Mouse (Mus musculus) yolk sac, embryonic 10.5 days (tissue): ENCODE data around the gene Chchd6.

ENCODE experiments used
- DNase-seq: peaks from one replicate; pipeline ENCODE4 v3.0.0-alpha.2; 2017; ENCODE audit warnings: low spot score

The Chchd6 gene

GRCm38 (mm10) chr6:89595018-89595776, at the start of gene Chchd6:
Gene Chchd6 (minus strand): TSS chr6:89595652.
- peak; percentile 91 for DNase-seq

GRCm38 (mm10) chr6:89644271-89645075, 49.0 kb upstream of the Chchd6 start:
- DNase-seq = peak; percentile 96

GRCm38 (mm10) chr6:89643798-89644270, 48.4 kb upstream of the Chchd6 start, which contains the start of gene Txnrd3:
Gene Txnrd3 (plus strand): TSS chr6:89643988.
- DNase-seq = peak; percentile 86

- no peak for DNase-seq
Measured at GRCm38 (mm10) chr6:89639025-89639424, 43.6 kb upstream of the Chchd6 start.

GRCm38 (mm10) chr6:89637977-89638376, 42.5 kb upstream of the Chchd6 start:
- no peak for DNase-seq

GRCm38 (mm10) chr6:89634400-89634799, 38.9 kb upstream of the Chchd6 start:
- no peak for DNase-seq

GRCm38 (mm10) chr6:89633115-89633514, 37.7 kb upstream of the Chchd6 start:
- no peak for DNase-seq

- DNase-seq = peak; percentile 52
Measured at GRCm38 (mm10) chr6:89631809-89632562, 36.5 kb upstream of the Chchd6 start.

- no peak for DNase-seq
Measured at GRCm38 (mm10) chr6:89628045-89628785, 32.8 kb upstream of the Chchd6 start.

- no peak for DNase-seq
Measured at GRCm38 (mm10) chr6:89622647-89623046, 27.2 kb upstream of the Chchd6 start.

GRCm38 (mm10) chr6:89615373-89615755, 19.9 kb upstream of the Chchd6 start:
- no peak for DNase-seq

GRCm38 (mm10) chr6:89614596-89615372, 19.3 kb upstream of the Chchd6 start:
- DNase-seq = peak; percentile 33

- DNase-seq = no peak
Measured at GRCm38 (mm10) chr6:89614107-89614471, 18.6 kb upstream of the Chchd6 start.

- no peak for DNase-seq
Measured at GRCm38 (mm10) chr6:89613336-89614106, 18.1 kb upstream of the Chchd6 start.

GRCm38 (mm10) chr6:89607999-89608398, 12.5 kb upstream of the Chchd6 start:
- no peak for DNase-seq

- no peak for DNase-seq
Measured at GRCm38 (mm10) chr6:89606096-89606495, 10.6 kb upstream of the Chchd6 start.

GRCm38 (mm10) chr6:89596510-89596909, 1.1 kb upstream of the Chchd6 start:
- DNase-seq = no peak

- no peak for DNase-seq
Measured at GRCm38 (mm10) chr6:89595777-89596146, 310 bp upstream of the Chchd6 start.

GRCm38 (mm10) chr6:89592016-89592415, 3.4 kb downstream of the Chchd6 start:
- no peak for DNase-seq

GRCm38 (mm10) chr6:89591531-89591930, 3.9 kb downstream of the Chchd6 start:
- DNase-seq = no peak
